ENCODE assay signal across 8 mouse cellular contexts in genomic region chr5:124354574-124355424, GRCm38 (mm10). TPM values are rescaled to one million over a fixed set of nuclear protein-coding genes. Genes with fewer than 3 reads are reported as not detected.
A peak's percentile ranks its signal among the peaks of the same experiment; 100 is the strongest.
DNase-seq lines count a peak whose midpoint lies in the region; ATAC-seq and TF ChIP-seq lines count a peak whose summit lies in the region.

No protein-coding gene starts in this region.

- peak; percentile 73 for ATAC-seq in liver, embryonic 14.5 days (ENCODE audit: insufficient read depth)
- 0 out of 2 replicates have a peak, but pooled peaks have one; percentile 17 for ATAC-seq in neural tube, embryonic 13.5 days (ENCODE audit: low read depth)

- WGBS in cerebellum, adult 2 months, result under 1% methylated on average over 37 of the region's 60 CpGs
- WGBS in liver, embryonic 14.5 days (ENCODE audit: insufficient replicate concordance), result under 1% methylated on average over 29 of the region's 60 CpGs
- under 1% methylated on average over 23 of the region's 60 CpGs for WGBS in neural tube, embryonic 13.5 days

- peak overlapping the region; percentile 87 for H3K4me3 ChIP-seq in cerebellum, adult 2 months (replicated peaks; ENCODE audit: insufficient read depth, low read depth, low read length)
- H3K4me3 ChIP-seq in liver, embryonic 14.5 days (ENCODE audit: insufficient read depth in 1 of 2, low read depth in 2 of 2, low read length in 2 of 2), result peak overlapping the region; percentile 69 to 83
- H3K4me3 ChIP-seq in neural tube, embryonic 13.5 days, result peak overlapping the region; percentile 82

- TF ChIP-seq CTCF in cerebellum, adult 2 months (IDR thresholded peaks at IDR 0.05; ENCODE audit: borderline replicate concordance, insufficient read depth, low read depth, low read length), result no peak
- TF ChIP-seq CTCF in liver, embryonic 14.5 days (IDR thresholded peaks at IDR 0.05; ENCODE audit: low read depth), result no peak

- no peaks in the 10 kb centered on the region for H3K27me3 ChIP-seq in cerebellum, adult 2 months (ENCODE audit: control insufficient read depth, insufficient read depth, low read length)
- no peaks in the 10 kb centered on the region for H3K27me3 ChIP-seq in liver, embryonic 14.5 days (ENCODE audit: control insufficient read depth, insufficient read depth, low read length)
- H3K27me3 ChIP-seq in neural tube, embryonic 13.5 days, result no peaks in the 10 kb centered on the region

- H3K9me3 ChIP-seq in liver, embryonic 14.5 days (ENCODE audit: control insufficient read depth, low read length), result no peaks in the 10 kb centered on the region
- no peaks in the 10 kb centered on the region for H3K9me3 ChIP-seq in neural tube, embryonic 13.5 days

- H3K36me3 ChIP-seq in liver, embryonic 14.5 days (replicated peaks; ENCODE audit: control insufficient read depth, insufficient read depth, low read depth), result no peaks in the 10 kb centered on the region
- peaks cover 2% of the 10 kb centered on the region; the same call in 1 of the 2 replicates for H3K36me3 ChIP-seq in neural tube, embryonic 13.5 days

- DNase-seq in right cerebral cortex, postnatal 25 days, result peak; percentile 54
- DNase-seq in right cerebral cortex, postnatal 36 days (ENCODE audit: low spot score in 2 of 2), result no peak
- peak; percentile 61 to 68 for DNase-seq in cerebellum, adult 2 months
- peak; percentile 59 for DNase-seq in forelimb bud, embryonic 11.5 days (ENCODE audit: low read depth, low spot score)
- DNase-seq in induced T-regulatory cell, adult 2 months (ENCODE audit: low read depth), result peak; percentile 72
- peak in 2 of 3 experiments; percentile 32 to 45 for DNase-seq in liver, embryonic 14.5 days (ENCODE audit: low read depth in 3 of 3, low spot score in 3 of 3)
- DNase-seq in thymus, postnatal 36 days, result peak; percentile 39 to 62

- peak overlapping the region; percentile 90 for H3K9ac ChIP-seq in liver, embryonic 14.5 days (replicated peaks)
- peak overlapping the region; percentile 99 for H3K9ac ChIP-seq in neural tube, embryonic 13.5 days

- no peak overlapping the region for H3K27ac ChIP-seq in cerebellum, adult 2 months (ENCODE audit: insufficient read depth, low read length)
- H3K27ac ChIP-seq in liver, embryonic 14.5 days, result peak overlapping the region; percentile 9; the same call in 1 of the 2 replicates
- peak overlapping the region; percentile 100 for H3K27ac ChIP-seq in neural tube, embryonic 13.5 days (replicated peaks)

- H3K4me2 ChIP-seq in liver, embryonic 14.5 days (ENCODE audit: low read depth), result peak overlapping the region; percentile 72
- peak overlapping the region; percentile 63 for H3K4me2 ChIP-seq in neural tube, embryonic 13.5 days

- TF ChIP-seq EP300 in liver, embryonic 14.5 days (IDR thresholded peaks at IDR 0.05; ENCODE audit: low read depth), result no peak

- TF ChIP-seq POLR2A in cerebellum, adult 2 months (IDR thresholded peaks at IDR 0.05; ENCODE audit: borderline replicate concordance, insufficient read depth, low read length), result no peak

- peaks cover 14% of the 10 kb centered on the region for H3K4me1 ChIP-seq in cerebellum, adult 2 months (ENCODE audit: control insufficient read depth, insufficient read depth, low read length)
- H3K4me1 ChIP-seq in liver, embryonic 14.5 days (replicated peaks; ENCODE audit: control insufficient read depth in 2 of 2, insufficient read depth in 2 of 2, low read length in 1 of 2), result peaks cover 8 to 11% of the 10 kb centered on the region in 2 experiments
- H3K4me1 ChIP-seq in neural tube, embryonic 13.5 days (replicated peaks), result peaks cover 38% of the 10 kb centered on the region

RNA-seq across cellular contexts. Expression of gene Cdk2ap1, which starts 8.1 kb away (rescaled TPM):
- polyA plus RNA-seq in cerebellum, adult 2 months (2012; rRNA removed), result 267 and 279 TPM in 2 replicates
- polyA plus RNA-seq in liver, embryonic 14.5 days (2012; rRNA removed), result 68.4 and 86.5 TPM in 2 replicates
- polyA plus RNA-seq in liver, embryonic 14.5 days (2014; fragmentation: Nextera tagmentation; extraction: Ambion mirVana), result 16.3 and 27.0 TPM in 2 replicates
- polyA plus RNA-seq in neural tube, embryonic 13.5 days (2015; fragmentation: Nextera tagmentation; extraction: Ambion mirVana), result 90.3 and 94.3 TPM in 2 replicates

RNA-seq across cellular contexts. Expression of gene 2810006K23Rik, which starts 26.9 kb away (rescaled TPM):
- polyA plus RNA-seq in cerebellum, adult 2 months (2012; rRNA removed), result 10.5 and 12.0 TPM in 2 replicates
- polyA plus RNA-seq in liver, embryonic 14.5 days (2012; rRNA removed), result 3.1 and 4.0 TPM in 2 replicates
- polyA plus RNA-seq in liver, embryonic 14.5 days (2014; fragmentation: Nextera tagmentation; extraction: Ambion mirVana), result 3.4 and 4.2 TPM in 2 replicates
- 16.0 and 17.0 TPM in 2 replicates for polyA plus RNA-seq in neural tube, embryonic 13.5 days (2015; fragmentation: Nextera tagmentation; extraction: Ambion mirVana)

RNA-seq across cellular contexts. Expression of gene Mphosph9, which starts 27.0 kb away (rescaled TPM):
- polyA plus RNA-seq in cerebellum, adult 2 months (2012; rRNA removed), result 27.2 and 32.6 TPM in 2 replicates
- polyA plus RNA-seq in liver, embryonic 14.5 days (2012; rRNA removed), result 2.6 and 3.4 TPM in 2 replicates
- polyA plus RNA-seq in liver, embryonic 14.5 days (2014; fragmentation: Nextera tagmentation; extraction: Ambion mirVana), result 4.2 and 5.5 TPM in 2 replicates
- 13.5 and 14.5 TPM in 2 replicates for polyA plus RNA-seq in neural tube, embryonic 13.5 days (2015; fragmentation: Nextera tagmentation; extraction: Ambion mirVana)

Comparison
In these comparisons a context has a peak if more than half of its experiments do, and no peak if none do; other contexts are left out.
1. DNase-seq: peak in right cerebral cortex, postnatal 25 days (single experiment), cerebellum, adult 2 months (2 of 2), forelimb bud, embryonic 11.5 days (single experiment), induced T-regulatory cell, adult 2 months (single experiment), liver, embryonic 14.5 days (2 of 3) and thymus, postnatal 36 days (2 of 2); none in right cerebral cortex, postnatal 36 days (0 of 2).
2. Peak in every context shown above with its lines, with median percentiles within 50 percentile points of each other: H3K4me3 ChIP-seq.